Mouse (Mus musculus) hindbrain, embryonic 15.5 days (tissue): Measurements from ENCODE around the gene Rad51c. TPM values are rescaled to one million over a fixed set of nuclear protein-coding genes. Genes with fewer than 3 reads are reported as not detected.

Source experiments
- ATAC-seq: fragments of 200-750 bp; cut with Nextera tagmentation; 2 replicates; pipeline ENCODE4 v1.8.0; 2017; ENCODE audit warnings: low read depth, moderate number of reproducible peaks, moderate TSS enrichment; ENCODE audit not compliant: low FRiP score
- H3K27ac ChIP-seq: fragments of 300-500 bp; sonication (generic); replicated peaks from 2 replicates; pipeline ENCODE4 v1.5.1; 2015; ENCODE audit warnings: mild to moderate bottlenecking, inconsistent platforms
- H3K27me3 ChIP-seq: fragments of 300-500 bp; sonication (generic); 2 replicates; pipeline ENCODE4 v1.6.1; 2015; ENCODE audit warnings: control low read depth, inconsistent platforms
- H3K36me3 ChIP-seq: fragments of 300-500 bp; sonication (generic); 2 replicates; pipeline ENCODE4 v1.6.1; 2015; ENCODE audit warnings: control low read depth, inconsistent platforms
- H3K4me1 ChIP-seq: fragments of 300-500 bp; sonication (generic); replicated peaks from 2 replicates; pipeline ENCODE4 v1.6.1; 2015; ENCODE audit warnings: control low read depth, inconsistent platforms
- H3K4me2 ChIP-seq: fragments of 300-500 bp; sonication (generic); 2 replicates; pipeline ENCODE4 v1.6.1; 2015; ENCODE audit warnings: moderate library complexity, mild to moderate bottlenecking, inconsistent platforms
- H3K4me3 ChIP-seq: fragments of 300-500 bp; sonication (generic); 2 replicates; pipeline ENCODE4 v1.5.1; 2015; ENCODE audit warnings: mild to moderate bottlenecking, inconsistent platforms
- H3K9ac ChIP-seq: fragments of 300-500 bp; sonication (generic); 2 replicates; pipeline ENCODE4 v1.6.1; 2015; ENCODE audit warnings: inconsistent platforms
- H3K9me3 ChIP-seq: fragments of 300-500 bp; sonication (generic); 2 replicates; pipeline ENCODE4 v1.6.1; 2016; ENCODE audit warnings: control low read depth, inconsistent platforms
- WGBS: fragments of 180-500 bp; shearing (Covaris S2); methylation state at CpG from one replicate; pipeline ENCODE4 v1.1.7; 2015; 5-methylcytosine and 5-hydroxymethylcytosine counted together
- polyA plus RNA-seq: library from polyadenylated mRNA; unstranded; fragments of >200 nt; fragmentation: Nextera tagmentation; extraction: Ambion mirVana; gene quantifications from 2 replicates; pipeline ENCODE4 v1.2.1, GENCODE M21; 2015

Gene Rad51c
- polyA plus RNA-seq, 1 experiment from 2014 or later, result 4.9 TPM

- H3K27me3 ChIP-seq, result no peaks in the 10 kb centered on the region
- peaks cover 19% of the 10 kb centered on the region for H3K4me1 ChIP-seq
- no peaks in the 10 kb centered on the region for H3K9me3 ChIP-seq
- H3K27ac ChIP-seq, result no peak overlapping the region
- WGBS, result 92% methylated on average over 1 of the region's 1 CpGs
- no peak overlapping the region for H3K4me2 ChIP-seq
- no peak overlapping the region for H3K4me3 ChIP-seq
- no peaks in the 10 kb centered on the region for H3K36me3 ChIP-seq
- no peak for ATAC-seq
- H3K9ac ChIP-seq, result no peak overlapping the region
Measured at GRCm38 (mm10) chr11:87354861-87355260, 49.9 kb downstream of the Rad51c start.

- 86% methylated on average over 7 of the region's 7 CpGs for WGBS
- Histone ChIP-seq H3K27me3 (no peaks in the 10 kb centered on the region), H3K4me2 (no peak overlapping the region), H3K9ac (no peak overlapping the region), H3K27ac (no peak overlapping the region), H3K4me3 (no peak overlapping the region), H3K9me3 (no peaks in the 10 kb centered on the region), H3K36me3 (no peaks in the 10 kb centered on the region), H3K4me1 (peaks cover 13% of the 10 kb centered on the region; the same call in 1 of the 2 replicates)
- no peak for ATAC-seq
Measured at GRCm38 (mm10) chr11:87353646-87354170, 51.0 kb downstream of the Rad51c start.

Other genes with a start within 250 kb of the Rad51c start
- 26.8 and 28.6 TPM in 2 replicates for gene Ppm1e, start 45.9 kb downstream of the Rad51c start, polyA plus RNA-seq
- 1.7 and 1.9 TPM in 2 replicates for gene Tex14, start 111 bp upstream of the Rad51c start, polyA plus RNA-seq
- not detected in 2 replicates for gene Gm11492, start 161.7 kb upstream of the Rad51c start, polyA plus RNA-seq
- gene Sept4, start 163.9 kb upstream of the Rad51c start, polyA plus RNA-seq, result 30.9 and 32.2 TPM in 2 replicates
- 50.1 and 50.7 TPM in 2 replicates for gene Mtmr4, start 187.2 kb upstream of the Rad51c start, polyA plus RNA-seq
- gene Hsf5, start 212.2 kb upstream of the Rad51c start, polyA plus RNA-seq, result 0.52 and 0.54 TPM in 2 replicates